Mouse (Mus musculus): Measurements from ENCODE around the gene Psmc1. TPM values are rescaled to one million over a fixed set of nuclear protein-coding genes. Genes with fewer than 3 reads are reported as not detected.

The Psmc1 gene
- total RNA-seq, 1 experiment from 2014 or later = 122 TPM

GRCm38 (mm10) chr12:100164991-100165500 is 55.1 kb downstream of the Psmc1 start:
- no peak for ATAC-seq (replicated peaks; ENCODE audit: insufficient number of reproducible peaks, low FRiP score, low TSS enrichment, poor library complexity, severe bottlenecking)

GRCm38 (mm10) chr12:100166177-100166576 is 56.2 kb downstream of the Psmc1 start:
- ATAC-seq (replicated peaks; ENCODE audit: insufficient number of reproducible peaks, low FRiP score, low TSS enrichment, poor library complexity, severe bottlenecking) = no peak

GRCm38 (mm10) chr12:100166939-100167338 is 57.0 kb downstream of the Psmc1 start:
- ATAC-seq (replicated peaks; ENCODE audit: insufficient number of reproducible peaks, low FRiP score, low TSS enrichment, poor library complexity, severe bottlenecking) = no peak

DNA sequence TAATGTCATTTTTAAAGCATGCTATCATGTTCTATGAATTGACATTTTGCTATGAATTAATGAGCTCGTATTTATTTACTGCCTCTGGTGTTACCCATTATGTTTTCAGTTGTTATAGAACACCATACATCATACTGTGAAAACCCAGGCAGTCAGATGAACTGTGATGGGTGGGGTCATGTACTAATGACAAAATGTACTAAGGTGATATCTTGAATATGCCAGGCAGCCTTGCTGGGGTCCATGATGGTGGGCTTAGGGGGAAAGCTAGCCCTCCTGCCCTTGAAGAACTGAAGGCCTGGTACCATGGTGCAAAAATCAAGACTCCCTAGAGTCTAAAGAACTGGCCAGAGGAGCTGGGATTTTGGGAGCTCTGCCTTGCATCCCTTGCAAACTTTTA is 57.5 kb downstream of the Psmc1 start:
- ATAC-seq (replicated peaks; ENCODE audit: insufficient number of reproducible peaks, low FRiP score, low TSS enrichment, poor library complexity, severe bottlenecking) = no peak

DNA sequence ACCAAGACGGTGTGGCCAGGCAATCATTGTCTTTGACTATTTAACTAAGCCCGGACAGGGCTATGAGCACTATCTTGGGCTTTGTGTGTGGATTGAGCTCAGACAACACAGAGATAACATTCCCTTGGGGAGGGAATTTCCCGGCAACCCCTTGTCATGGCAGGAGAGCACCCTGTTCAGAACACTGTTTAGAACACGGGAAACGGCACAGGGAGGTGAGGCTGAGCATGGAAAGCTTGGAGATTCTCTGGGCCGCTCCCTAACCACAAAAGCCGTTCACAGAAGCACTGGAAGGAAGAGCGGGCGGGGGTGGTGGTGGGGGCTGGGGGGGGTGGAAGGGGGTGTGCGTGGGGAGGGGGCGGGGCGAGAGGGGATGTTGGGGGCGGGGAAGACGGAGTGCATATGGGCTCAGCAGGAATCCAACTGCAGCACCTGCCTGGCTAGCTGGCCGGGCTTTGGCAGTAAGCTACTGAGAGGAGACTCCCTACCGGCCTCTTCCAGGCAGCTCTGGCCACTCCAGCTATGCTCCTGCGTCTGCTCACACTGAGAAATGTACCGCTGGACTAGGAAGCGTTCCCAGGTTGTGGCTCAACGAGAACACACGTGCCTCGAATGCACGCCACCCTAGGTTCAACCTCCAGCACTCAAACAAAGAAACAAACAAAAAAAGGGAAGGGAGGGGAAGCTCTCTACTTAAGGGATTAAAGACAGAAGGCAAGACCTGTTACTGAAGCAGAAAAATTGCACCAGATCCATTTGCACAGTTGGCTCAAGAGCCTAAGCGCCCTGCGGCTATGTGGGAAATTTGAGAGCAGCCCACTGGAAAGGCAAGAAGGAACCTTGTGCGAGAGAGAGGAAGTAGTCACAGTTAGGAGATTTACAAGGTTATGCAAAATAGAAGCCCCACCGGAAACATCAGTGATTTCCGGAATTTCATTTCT is 58.2 kb downstream of the Psmc1 start:
- peak; percentile 69 for ATAC-seq (replicated peaks; ENCODE audit: insufficient number of reproducible peaks, low FRiP score, low TSS enrichment, poor library complexity, severe bottlenecking)

DNA sequence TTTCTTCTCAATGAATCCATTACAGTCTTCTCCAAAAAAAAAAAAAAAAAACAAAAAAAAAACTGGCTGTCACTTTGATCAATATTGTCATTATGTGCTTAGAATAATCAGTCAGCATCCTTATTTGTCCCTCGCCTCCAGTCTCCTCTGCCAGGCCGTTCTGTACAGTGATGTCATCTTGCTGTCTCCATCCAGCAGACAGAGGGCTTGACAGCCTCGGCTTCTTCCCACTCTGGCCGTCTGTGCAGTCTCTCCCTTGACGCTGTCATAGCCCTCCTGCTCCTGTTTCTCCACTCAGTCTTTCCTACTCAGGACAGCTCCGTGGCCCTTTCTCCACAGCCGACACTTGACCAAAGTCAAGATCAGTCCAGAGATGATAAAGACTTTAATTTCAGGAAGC is 62.5 kb downstream of the Psmc1 start:
- no peak for ATAC-seq (replicated peaks; ENCODE audit: insufficient number of reproducible peaks, low FRiP score, low TSS enrichment, poor library complexity, severe bottlenecking)

Other genes starting within 250 kb of the Psmc1 start
- gene Efcab11, start 225.7 kb upstream of the Psmc1 start, total RNA-seq (2017) = 0.64 to 6.7 TPM (median 2.5 TPM) in 3 replicates
- 3.5 to 15.1 TPM (median 4.2 TPM) in 3 replicates for gene Tdp1, start 225.6 kb upstream of the Psmc1 start, total RNA-seq (2017)
- gene Kcnk13, start 145.7 kb upstream of the Psmc1 start, total RNA-seq (2017) = 0.29 to 0.96 TPM (median 0.49 TPM) in 3 replicates
- 25.2 to 42.8 TPM (median 28.1 TPM) in 3 replicates for gene Nrde2, start 49.5 kb downstream of the Psmc1 start, total RNA-seq (2017)
- 1,452 to 2,258 TPM (median 2,098 TPM) in 3 replicates for gene Calm1, start 89.3 kb downstream of the Psmc1 start, total RNA-seq (2017)

Measured in monocyte, adult 5-6 weeks (primary cell).